Mouse (Mus musculus) forebrain, embryonic 16.5 days (tissue): ENCODE measurements around the gene C1ql3. TPM values are rescaled to one million over a fixed set of nuclear protein-coding genes. Genes with fewer than 3 reads are reported as not detected.

Experiments used
- ATAC-seq: fragments of 200-750 bp; cut with Nextera tagmentation; 2 replicates; pipeline ENCODE4 v1.8.0; 2017; ENCODE audit warnings: mild to moderate bottlenecking, moderate library complexity
- H3K27ac ChIP-seq: fragments of 300-500 bp; sonication (generic); 2 replicates; pipeline ENCODE4 v1.5.1; 2014; ENCODE audit warnings: low read length, control low read depth
- H3K27me3 ChIP-seq: fragments of 300-500 bp; sonication (generic); replicated peaks from 2 replicates; pipeline ENCODE4 v1.6.1; 2014; ENCODE audit warnings: low read length; ENCODE audit not compliant: control insufficient read depth, insufficient read depth
- H3K36me3 ChIP-seq: fragments of 300-500 bp; sonication (generic); 2 replicates; pipeline ENCODE4 v1.6.1; 2014; ENCODE audit not compliant: control insufficient read depth, insufficient read depth
- H3K4me1 ChIP-seq: fragments of 300-500 bp; sonication (generic); replicated peaks from 2 replicates; pipeline ENCODE4 v1.6.1; 2014; ENCODE audit warnings: low read length; ENCODE audit not compliant: control insufficient read depth, insufficient read depth
- H3K4me2 ChIP-seq: fragments of 300-500 bp; sonication (generic); 2 replicates; pipeline ENCODE4 v1.6.1; 2014; ENCODE audit warnings: mild to moderate bottlenecking, low read length, control low read depth
- H3K4me3 ChIP-seq: fragments of 300-500 bp; sonication (generic); replicated peaks from 2 replicates; pipeline ENCODE4 v1.5.1; 2014; ENCODE audit warnings: mild to moderate bottlenecking, low read length, control low read depth
- H3K9ac ChIP-seq: fragments of 300-500 bp; sonication (generic); replicated peaks from 2 replicates; pipeline ENCODE4 v1.6.1; 2014; ENCODE audit warnings: low read depth, low read length, control low read depth
- H3K9me3 ChIP-seq: fragments of 300-500 bp; sonication (generic); 2 replicates; pipeline ENCODE4 v1.6.1; 2016; ENCODE audit warnings: low read length; ENCODE audit not compliant: control insufficient read depth
- whole genome bisulfite sequencing: fragments of 180-500 bp; shearing (Covaris S2); extraction: QIAGEN DNeasy Blood & Tissue Kit; methylation state at CpG from one replicate; pipeline ENCODE4 v1.1.7; 2014; 5-methylcytosine and 5-hydroxymethylcytosine counted together
- polyA plus RNA-seq: library from polyadenylated mRNA; unstranded; fragments of >200 nt; fragmentation: Nextera tagmentation; extraction: Ambion mirVana; gene quantifications from 2 replicates; pipeline ENCODE4 v1.2.1, GENCODE M21; 2015

C1ql3 gene
- 1.5 and 1.7 TPM in 2 replicates for polyA plus RNA-seq

- no peak within 1 kb of the TSS for H3K27ac ChIP-seq
- peaks cover 30% of the 10 kb centered on the region for H3K27me3 ChIP-seq
- no peaks in the 10 kb centered on the region for H3K36me3 ChIP-seq
- peak within 1 kb of the TSS; percentile 99 for H3K4me2 ChIP-seq
- under 1% methylated on average over 19 of the region's 19 CpGs for WGBS
- peak within 1 kb of the TSS; percentile 61 for H3K9ac ChIP-seq
- peaks cover 27% of the 10 kb centered on the region for H3K4me1 ChIP-seq
- peak within 1 kb of the TSS; percentile 57 for H3K4me3 ChIP-seq
- ATAC-seq = peak; percentile 67
- no peaks in the 10 kb centered on the region for H3K9me3 ChIP-seq
Measured at GRCm38 (mm10) chr2:13011472-13011871, at the start of gene C1ql3. C1ql3 (minus strand) TSS chr2:13011806.

- no peak for ATAC-seq
- 94% methylated on average over 5 of the region's 5 CpGs for WGBS
- Histone ChIP-seq H3K4me2 (no peak overlapping the region), H3K27me3 (no peaks in the 10 kb centered on the region), H3K9ac (no peak overlapping the region), H3K36me3 (no peaks in the 10 kb centered on the region), H3K9me3 (no peaks in the 10 kb centered on the region), H3K27ac (no peak overlapping the region), H3K4me1 (no peaks in the 10 kb centered on the region), H3K4me3 (no peak overlapping the region)
Measured at GRCm38 (mm10) chr2:13060426-13061170, 49.0 kb upstream of the C1ql3 start.

- H3K9me3 ChIP-seq = no peaks in the 10 kb centered on the region
- H3K27me3 ChIP-seq = no peaks in the 10 kb centered on the region
- no peaks in the 10 kb centered on the region for H3K36me3 ChIP-seq
- 90% methylated on average over 6 of the region's 6 CpGs for WGBS
- no peak overlapping the region for H3K9ac ChIP-seq
- no peak for ATAC-seq
- no peaks in the 10 kb centered on the region for H3K4me1 ChIP-seq
- H3K27ac ChIP-seq = no peak overlapping the region
- no peak overlapping the region for H3K4me3 ChIP-seq
- no peak overlapping the region for H3K4me2 ChIP-seq
Measured at GRCm38 (mm10) chr2:13048649-13049048, 37.0 kb upstream of the C1ql3 start.

- H3K9me3 ChIP-seq = no peaks in the 10 kb centered on the region
Measured at GRCm38 (mm10) chr2:13044555-13044954, 32.9 kb upstream of the C1ql3 start.

GRCm38 (mm10) chr2:13039785-13040184 is 28.2 kb upstream of the C1ql3 start:
- Histone ChIP-seq H3K9ac (no peak overlapping the region), H3K9me3 (no peaks in the 10 kb centered on the region), H3K36me3 (no peaks in the 10 kb centered on the region), H3K4me1 (no peaks in the 10 kb centered on the region), H3K4me3 (no peak overlapping the region), H3K4me2 (no peak overlapping the region), H3K27ac (no peak overlapping the region), H3K27me3 (no peaks in the 10 kb centered on the region)
- no peak for ATAC-seq
- 91% methylated on average over 4 of the region's 4 CpGs for WGBS

More at GRCm38 (mm10) chr2:13044555-13044954, 32.9 kb upstream of the C1ql3 start:
- Histone ChIP-seq H3K27me3 (no peaks in the 10 kb centered on the region), H3K4me1 (no peaks in the 10 kb centered on the region), H3K9ac (no peak overlapping the region), H3K36me3 (no peaks in the 10 kb centered on the region), H3K4me3 (no peak overlapping the region), H3K4me2 (no peak overlapping the region), H3K27ac (no peak overlapping the region)
- WGBS = 94% methylated on average over 4 of the region's 4 CpGs
- no peak for ATAC-seq

- 71% methylated on average over 3 of the region's 3 CpGs for WGBS
- ATAC-seq = peak; percentile 50; the same call in 1 of the 2 replicates
- no peaks in the 10 kb centered on the region for H3K36me3 ChIP-seq
- no peak overlapping the region for H3K4me2 ChIP-seq
- H3K4me1 ChIP-seq = no peaks in the 10 kb centered on the region
- no peak overlapping the region for H3K4me3 ChIP-seq
- no peaks in the 10 kb centered on the region for H3K27me3 ChIP-seq
- no peak overlapping the region for H3K9ac ChIP-seq
- H3K9me3 ChIP-seq = no peaks in the 10 kb centered on the region
- H3K27ac ChIP-seq = no peak overlapping the region
Measured at GRCm38 (mm10) chr2:13038772-13039171, 27.2 kb upstream of the C1ql3 start.

- H3K9ac ChIP-seq = no peak overlapping the region
- no peaks in the 10 kb centered on the region for H3K36me3 ChIP-seq
- no peak overlapping the region for H3K4me3 ChIP-seq
- no peak overlapping the region for H3K27ac ChIP-seq
- peaks cover 5% of the 10 kb centered on the region; the same call in 1 of the 2 replicates for H3K4me1 ChIP-seq
- ATAC-seq = peak; percentile 75
- 88% methylated on average over 1 of the region's 1 CpGs for WGBS
- no peaks in the 10 kb centered on the region for H3K9me3 ChIP-seq
- no peak overlapping the region for H3K4me2 ChIP-seq
- H3K27me3 ChIP-seq = no peaks in the 10 kb centered on the region
Measured at GRCm38 (mm10) chr2:13018861-13019260, 7.3 kb upstream of the C1ql3 start.

- 25% methylated on average over 5 of the region's 5 CpGs for WGBS
- Histone ChIP-seq H3K9ac (no peak overlapping the region), H3K27me3 (no peaks in the 10 kb centered on the region; the same call in 1 of the 2 replicates), H3K4me2 (no peak overlapping the region), H3K36me3 (no peaks in the 10 kb centered on the region), H3K4me1 (peaks cover 5% of the 10 kb centered on the region; the same call in 1 of the 2 replicates), H3K4me3 (no peak overlapping the region), H3K9me3 (no peaks in the 10 kb centered on the region), H3K27ac (no peak overlapping the region)
- peak; percentile 33; the same call in 1 of the 2 replicates for ATAC-seq
Measured at GRCm38 (mm10) chr2:13018382-13018781, 6.8 kb upstream of the C1ql3 start.

- H3K4me1 ChIP-seq = peaks cover 27% of the 10 kb centered on the region
- no peak overlapping the region for H3K9ac ChIP-seq
- H3K27ac ChIP-seq = no peak overlapping the region
- peak overlapping the region; percentile 99 for H3K4me2 ChIP-seq
- WGBS = 36% methylated on average over 3 of the region's 3 CpGs
- ATAC-seq = no peak
- peak overlapping the region; percentile 57 for H3K4me3 ChIP-seq
- H3K9me3 ChIP-seq = no peaks in the 10 kb centered on the region
- no peaks in the 10 kb centered on the region for H3K36me3 ChIP-seq
- peaks cover 30% of the 10 kb centered on the region for H3K27me3 ChIP-seq
Measured at GRCm38 (mm10) chr2:13011973-13012372, 367 bp upstream of the C1ql3 start.
